Mouse (Mus musculus): Measurements from ENCODE around the gene Synj2bp.
"Not testable (repeated sequence)": the region's sequence is repeated elsewhere in the genome, so short reads cannot be mapped to it uniquely, and the experiment has no call there.

- TF ChIP-seq CTCF (conservative IDR thresholded peaks at IDR 0.05; ENCODE audit: low read length); POU5F1 (IDR thresholded peaks at IDR 0.05; ENCODE audit: borderline replicate concordance, low read length); NANOG (IDR thresholded peaks at IDR 0.05; ENCODE audit: borderline replicate concordance, low read length): not testable (repeated sequence)
Measured at GRCm38 (mm10) chr12:81530587-81530986, 2.1 kb downstream of the Synj2bp start.
